Mouse (Mus musculus) heart, embryonic 14.5 days (tissue): ENCODE measurements around the gene Lamtor3. TPM values are rescaled to one million over a fixed set of nuclear protein-coding genes. Genes with fewer than 3 reads are reported as not detected.
"Not testable (repeated sequence)": the region's sequence is repeated elsewhere in the genome, so short reads cannot be mapped to it uniquely, and the experiment has no call there.

Source experiments
- ATAC-seq: fragments of 200-750 bp; cut with Nextera tagmentation; 2 replicates; pipeline ENCODE4 v1.8.0; 2017; ENCODE audit warnings: low read depth, moderate TSS enrichment; ENCODE audit not compliant: insufficient number of reproducible peaks, insufficient read depth, low FRiP score
- H3K27ac ChIP-seq, 2 experiments: fragments of 200-500 bp in 1 of 2; fragments of 300-500 bp in 1 of 2; sonication (generic) in 1 of 2; replicated peaks in 1 of 2; 2 replicates each; pipeline ENCODE4 v1.5.1; 2012 to 2014; ENCODE audit warnings: low read depth in 2 of 2, low read length in 2 of 2, control low read depth in 1 of 2, mild to moderate bottlenecking in 1 of 2, mixed read lengths in 1 of 2; ENCODE audit not compliant: control insufficient read depth in 1 of 2, insufficient read depth in 1 of 2
- H3K27me3 ChIP-seq: fragments of 300-500 bp; sonication (generic); 2 replicates; pipeline ENCODE4 v1.6.1; 2014; ENCODE audit warnings: mild to moderate bottlenecking, low read length, control low read depth; ENCODE audit not compliant: control insufficient read depth, insufficient read depth
- H3K36me3 ChIP-seq: fragments of 300-500 bp; sonication (generic); 2 replicates; pipeline ENCODE4 v1.6.1; 2014; ENCODE audit warnings: mild to moderate bottlenecking, control low read depth, low read length, mixed read lengths; ENCODE audit not compliant: control insufficient read depth, insufficient read depth
- H3K4me1 ChIP-seq, 2 experiments: fragments of 200-500 bp in 1 of 2; fragments of 300-500 bp in 1 of 2; sonication (generic) in 1 of 2; 2 replicates each; pipeline ENCODE4 v1.6.1; 2012 to 2014; ENCODE audit warnings: low read length in 2 of 2, control low read depth in 1 of 2, mixed read lengths in 1 of 2; ENCODE audit not compliant: control insufficient read depth in 2 of 2, insufficient read depth in 2 of 2
- H3K4me2 ChIP-seq: fragments of 300-500 bp; sonication (generic); 2 replicates; pipeline ENCODE4 v1.6.1; 2014; ENCODE audit warnings: mild to moderate bottlenecking, low read length
- H3K4me3 ChIP-seq, 2 experiments: fragments of 200-500 bp in 1 of 2; fragments of 300-500 bp in 1 of 2; sonication (generic) in 1 of 2; 2 replicates each; pipeline ENCODE4 v1.5.1; 2012 to 2014; ENCODE audit warnings: low read length in 2 of 2, mild to moderate bottlenecking in 2 of 2, control low read depth in 1 of 2, low read depth in 1 of 2, moderate library complexity in 1 of 2; ENCODE audit not compliant: control insufficient read depth in 1 of 2, insufficient read depth in 1 of 2
- H3K9ac ChIP-seq: fragments of 300-500 bp; sonication (generic); 2 replicates; pipeline ENCODE4 v1.6.1; 2014; ENCODE audit warnings: mild to moderate bottlenecking, low read length
- H3K9me3 ChIP-seq: fragments of 300-500 bp; sonication (generic); 2 replicates; pipeline ENCODE4 v1.6.1; 2016; ENCODE audit warnings: low read length, control low read depth; ENCODE audit not compliant: control insufficient read depth
- WGBS: fragments of 180-500 bp; shearing (Covaris S2); extraction: QIAGEN DNeasy Blood & Tissue Kit; methylation state at CpG from one replicate; pipeline ENCODE4 v1.1.7; 2014; 5-methylcytosine and 5-hydroxymethylcytosine counted together
- polyA plus RNA-seq: library from polyadenylated mRNA; unstranded; fragments of >200 nt; fragmentation: Nextera tagmentation; extraction: Ambion mirVana; gene quantifications from 2 replicates; pipeline ENCODE4 v1.2.1, GENCODE M21; 2014

The Lamtor3 gene
- polyA plus RNA-seq, 1 experiment from 2014 or later = 116 TPM

DNA sequence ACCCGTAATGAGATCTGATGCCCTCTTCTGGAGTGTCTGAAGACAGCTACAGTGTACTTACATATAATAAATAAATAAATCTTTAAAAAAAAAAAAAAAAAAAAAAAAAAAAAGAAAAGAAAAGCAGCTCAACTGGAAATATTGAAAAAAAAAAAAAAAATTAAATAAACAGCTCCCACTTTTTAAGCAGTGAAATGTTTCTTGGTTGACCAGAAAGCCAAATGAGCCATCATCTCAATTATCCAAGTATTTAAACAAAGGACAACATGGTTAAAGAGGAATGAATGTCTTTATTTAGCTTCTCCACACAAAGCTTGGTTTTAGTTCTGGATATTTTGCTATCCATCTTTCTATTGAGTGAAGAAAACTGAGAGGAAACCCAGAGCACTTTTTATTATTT is 3.7 kb upstream of the Lamtor3 start:
- H3K36me3 ChIP-seq, H3K9me3 ChIP-seq, H3K9ac ChIP-seq, H3K27me3 ChIP-seq, H3K4me2 ChIP-seq, ATAC-seq, H3K27ac ChIP-seq, H3K4me3 ChIP-seq: not testable (repeated sequence)
- WGBS = no CpG with 5 or more reads among the region's 1 CpGs
- peaks cover 2 to 12% of the 10 kb centered on the region in 2 experiments; a peak in 2 of 4 replicates for H3K4me1 ChIP-seq

DNA sequence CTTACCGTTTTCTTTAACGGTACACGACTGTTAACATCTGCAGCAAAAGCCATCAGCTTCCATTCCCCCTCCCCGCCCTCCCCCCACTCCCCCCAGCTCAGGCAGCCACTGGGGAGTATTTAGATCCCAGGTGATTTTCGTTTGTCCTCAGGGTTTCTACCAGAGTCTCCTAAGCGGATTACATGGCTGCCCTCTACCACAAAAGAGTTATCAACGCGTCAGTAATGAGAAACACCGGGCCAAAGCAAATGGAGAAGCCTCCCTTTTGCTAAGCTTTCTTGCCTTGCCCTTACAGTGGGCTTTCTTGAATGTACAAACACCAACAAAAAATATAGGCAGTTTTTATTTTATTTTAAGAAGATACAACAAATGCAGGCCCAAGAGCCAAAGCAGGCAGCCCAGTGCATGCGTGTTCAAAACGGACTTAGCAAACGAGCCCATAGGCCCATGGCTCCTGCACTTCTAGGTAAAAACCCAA is 573 bp upstream of the Lamtor3 start:
- peaks cover 2 to 14% of the 10 kb centered on the region in 2 experiments; a peak in 2 of 4 replicates for H3K4me1 ChIP-seq
- no peaks in the 10 kb centered on the region for H3K9me3 ChIP-seq
- peak overlapping the region; percentile 66 to 81 for H3K27ac ChIP-seq
- peaks cover 23% of the 10 kb centered on the region for H3K36me3 ChIP-seq
- peak; percentile 20; the same call in 1 of the 2 replicates for ATAC-seq
- peak overlapping the region; percentile 65 for H3K4me2 ChIP-seq
- 11% methylated on average over 11 of the region's 12 CpGs for WGBS
- no peaks in the 10 kb centered on the region for H3K27me3 ChIP-seq
- peak overlapping the region; percentile 93 for H3K9ac ChIP-seq
- H3K4me3 ChIP-seq = peak overlapping the region; percentile 83 to 89

DNA sequence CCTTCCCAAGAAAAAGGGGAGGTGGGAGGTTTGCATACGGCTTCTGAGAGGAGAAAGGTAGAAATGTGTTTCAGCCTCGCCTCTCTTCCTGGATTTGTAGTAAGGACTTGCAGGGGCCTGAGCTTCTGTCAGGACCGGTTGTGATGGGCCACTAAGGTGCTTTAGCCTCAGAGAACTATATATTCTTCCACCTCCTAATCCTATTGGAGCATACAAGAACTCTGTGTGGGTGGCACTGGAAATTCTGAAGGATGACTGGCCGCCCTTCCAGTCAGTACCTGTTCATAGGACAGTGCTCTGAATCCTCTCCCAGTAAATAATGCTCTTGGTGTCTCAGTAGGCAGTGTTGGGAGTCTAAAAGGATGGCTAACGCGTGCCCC is 616 bp downstream of the Lamtor3 start:
- H3K27me3 ChIP-seq = no peaks in the 10 kb centered on the region
- WGBS = 12% methylated on average over 6 of the region's 6 CpGs
- H3K27ac ChIP-seq = peak overlapping the region; percentile 54 to 81
- no peaks in the 10 kb centered on the region for H3K9me3 ChIP-seq
- H3K36me3 ChIP-seq = peaks cover 29% of the 10 kb centered on the region
- peak overlapping the region; percentile 83 to 89 for H3K4me3 ChIP-seq
- ATAC-seq = peak; percentile 45; the same call in 1 of the 2 replicates
- peak overlapping the region; percentile 93 for H3K9ac ChIP-seq
- peaks cover 2 to 14% of the 10 kb centered on the region in 2 experiments; a peak in 2 of 4 replicates for H3K4me1 ChIP-seq
- peak overlapping the region; percentile 65 for H3K4me2 ChIP-seq

DNA sequence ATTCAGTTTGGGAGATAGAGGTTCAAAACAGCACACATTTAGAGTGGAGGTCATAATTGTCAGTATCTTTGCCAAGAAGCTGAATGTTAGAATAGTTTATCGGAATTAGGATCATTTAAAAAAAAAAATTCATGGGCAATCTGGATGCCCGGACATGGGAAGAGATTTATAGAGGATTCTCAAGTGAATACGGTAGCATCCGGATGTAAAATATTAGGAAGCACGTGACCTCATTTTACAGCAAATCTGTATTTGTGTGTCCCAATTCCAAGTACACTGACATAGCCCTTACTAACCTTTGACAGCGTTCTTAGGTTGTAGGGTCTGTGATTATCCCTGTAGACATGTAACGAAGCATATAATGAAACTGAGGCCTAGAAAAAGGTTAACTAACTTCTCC is 1.1 kb downstream of the Lamtor3 start:
- Histone ChIP-seq H3K9me3 (no peaks in the 10 kb centered on the region), H3K27ac (no peak overlapping the region; a peak in 1 of 4 replicates), H3K4me1 (peaks cover 2 to 14% of the 10 kb centered on the region in 2 experiments; a peak in 2 of 4 replicates), H3K4me3 (peak overlapping the region; percentile 83 to 89; a peak in 3 of 4 replicates), H3K9ac (peak overlapping the region; percentile 93), H3K4me2 (peak overlapping the region; percentile 65), H3K27me3 (no peaks in the 10 kb centered on the region), H3K36me3 (peaks cover 33% of the 10 kb centered on the region)
- no peak for ATAC-seq
- 89% methylated on average over 7 of the region's 7 CpGs for WGBS

- Histone ChIP-seq H3K27me3 (no peaks in the 10 kb centered on the region), H3K4me2 (no peak overlapping the region), H3K4me1 (peaks cover 2 to 14% of the 10 kb centered on the region in 2 experiments; a peak in 2 of 4 replicates), H3K27ac (no peak overlapping the region), H3K4me3 (no peak overlapping the region), H3K36me3 (peaks cover 44% of the 10 kb centered on the region), H3K9ac (no peak overlapping the region), H3K9me3 (no peaks in the 10 kb centered on the region)
- 92% methylated on average over 4 of the region's 4 CpGs for WGBS
- no peak for ATAC-seq
Observed at GRCm38 (mm10) chr3:137920594-137920993, 2.3 kb downstream of the Lamtor3 start.

- H3K9ac ChIP-seq = no peak overlapping the region
- no peaks in the 10 kb centered on the region for H3K9me3 ChIP-seq
- 83% methylated on average over 4 of the region's 4 CpGs for WGBS
- peaks cover 87% of the 10 kb centered on the region for H3K36me3 ChIP-seq
- H3K4me3 ChIP-seq = no peak overlapping the region
- H3K4me2 ChIP-seq = no peak overlapping the region
- ATAC-seq = no peak
- H3K27me3 ChIP-seq = no peaks in the 10 kb centered on the region
- H3K4me1 ChIP-seq = no peaks in the 10 kb centered on the region
- no peak overlapping the region for H3K27ac ChIP-seq
Observed at GRCm38 (mm10) chr3:137927010-137927409, 8.7 kb downstream of the Lamtor3 start.

GRCm38 (mm10) chr3:137929940-137930339 is 11.6 kb downstream of the Lamtor3 start:
- Histone ChIP-seq H3K4me3 (no peak overlapping the region), H3K36me3 (peaks cover 92% of the 10 kb centered on the region), H3K27me3 (no peaks in the 10 kb centered on the region), H3K9ac (no peak overlapping the region), H3K4me2 (no peak overlapping the region), H3K27ac (no peak overlapping the region), H3K4me1 (no peaks in the 10 kb centered on the region), H3K9me3 (no peaks in the 10 kb centered on the region)
- 84% methylated on average over 3 of the region's 3 CpGs for WGBS
- ATAC-seq = no peak

DNA sequence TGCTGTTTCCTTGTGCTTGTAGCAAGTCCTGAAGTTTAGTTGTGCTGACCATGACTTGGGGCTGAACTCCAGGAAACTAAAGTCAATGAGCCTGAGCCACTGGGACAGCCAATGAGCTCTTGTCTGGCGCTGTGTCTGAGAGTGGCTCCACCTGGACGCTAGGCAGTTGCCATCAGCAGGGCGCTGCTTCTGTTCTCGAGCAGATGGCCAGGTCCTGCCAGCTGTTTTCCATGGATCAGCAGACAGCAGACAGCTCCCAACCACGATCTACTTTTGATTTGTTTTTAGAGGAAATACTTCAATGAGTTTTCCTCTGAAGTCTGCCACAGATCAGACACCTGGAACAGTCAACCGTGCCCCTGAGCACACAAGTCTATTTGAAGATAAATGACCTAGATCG is 14.4 kb downstream of the Lamtor3 start:
- 75% methylated on average over 7 of the region's 7 CpGs for WGBS

More for the DNA sequence above, 14.4 kb downstream of the Lamtor3 start:
- Histone ChIP-seq H3K9me3 (no peaks in the 10 kb centered on the region), H3K4me2 (no peak overlapping the region), H3K4me3 (no peak overlapping the region), H3K9ac (no peak overlapping the region), H3K27me3 (no peaks in the 10 kb centered on the region), H3K4me1 (no peaks in the 10 kb centered on the region), H3K27ac (no peak overlapping the region), H3K36me3 (peaks cover 83% of the 10 kb centered on the region)
- no peak for ATAC-seq
